Mouse (Mus musculus): ENCODE measurements at regions not wholly inside any gene's neighbourhood (a gene's known extent, or its start where the extent isn't known, plus 50 kb on each side); places are given as distances from the start of the nearest gene placed in this dataset.

DNA sequence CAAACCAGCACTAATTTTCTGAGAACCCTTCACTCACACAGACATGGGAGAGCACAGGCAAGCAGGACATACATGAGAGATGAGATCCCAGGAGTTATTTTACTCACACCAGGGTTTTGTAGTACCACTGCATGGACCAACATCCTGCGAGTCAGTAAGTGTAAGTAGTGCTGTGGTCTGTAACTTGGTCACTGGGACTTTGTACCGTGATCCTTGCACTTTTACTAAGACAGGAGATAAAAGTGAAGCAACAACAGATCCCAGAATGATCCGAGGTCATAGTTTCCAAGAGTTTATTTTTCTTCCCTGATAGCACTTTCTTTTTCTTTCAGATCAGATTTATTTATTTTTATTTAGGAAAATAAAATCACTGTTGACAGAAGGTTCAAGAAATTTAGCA lies 54.1 kb upstream of the Mtap start:
- DNase-seq = no peak

DNA sequence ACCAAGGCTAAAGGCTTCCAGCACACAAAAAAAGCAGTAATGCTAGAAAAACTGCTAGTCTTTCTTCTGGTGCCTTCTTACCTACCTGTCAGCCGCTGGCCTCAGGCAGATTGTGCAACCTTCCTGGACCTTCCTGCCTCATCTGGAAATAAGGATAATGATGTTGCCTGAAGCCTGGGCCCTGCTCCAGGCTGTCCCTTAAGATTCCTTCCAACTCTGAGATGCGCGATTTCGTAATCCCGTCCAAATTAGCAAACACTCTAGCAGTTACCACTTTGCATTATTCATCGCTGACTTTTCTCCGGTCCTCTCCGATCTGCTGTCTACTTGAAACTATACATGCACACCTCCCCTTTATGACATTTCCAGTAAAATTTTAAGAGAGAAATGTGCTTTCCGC lies 58.4 kb upstream of the Mtap start:
- DNase-seq = no peak

DNA sequence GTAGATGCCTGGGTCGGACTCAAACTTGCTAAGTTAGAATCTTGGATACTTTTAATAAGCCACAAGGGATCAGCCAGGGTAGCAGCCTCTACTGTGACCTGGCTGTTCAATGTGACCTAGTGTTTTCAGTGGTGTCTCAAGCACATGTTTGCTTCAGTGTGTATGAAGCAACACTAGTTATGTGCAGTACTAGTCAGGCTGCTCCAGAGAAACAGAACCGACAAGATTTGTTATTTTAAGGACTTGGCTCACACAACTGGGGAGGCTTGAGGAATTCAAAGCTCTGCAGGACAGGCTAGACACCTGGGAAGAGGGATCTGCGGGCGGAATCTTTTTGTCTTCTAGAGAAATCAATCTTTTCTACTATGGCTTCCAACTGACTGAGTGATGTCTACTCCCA lies 62.2 kb upstream of the Mtap start:
- DNase-seq = no peak

DNA sequence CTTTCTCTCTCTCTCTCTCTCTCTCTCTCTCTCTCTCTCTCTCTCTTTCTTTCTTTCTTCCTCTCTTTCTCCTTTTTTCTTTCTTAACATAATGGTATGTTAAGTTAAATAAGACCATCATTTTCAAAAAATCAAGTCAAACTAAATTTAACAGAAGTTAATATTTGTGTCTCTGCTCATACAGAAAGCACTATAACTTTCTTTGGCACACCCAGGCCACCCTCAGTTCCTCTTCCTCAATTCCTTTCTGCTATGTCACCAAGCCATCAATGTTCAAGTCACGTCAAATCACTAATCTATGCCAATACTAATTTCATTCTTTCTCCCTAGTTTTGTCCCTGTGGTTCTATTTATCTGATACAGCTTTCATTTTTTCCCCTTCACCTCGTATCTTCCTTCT lies 66.5 kb upstream of the Mtap start:
- DNase-seq = no peak

DNA sequence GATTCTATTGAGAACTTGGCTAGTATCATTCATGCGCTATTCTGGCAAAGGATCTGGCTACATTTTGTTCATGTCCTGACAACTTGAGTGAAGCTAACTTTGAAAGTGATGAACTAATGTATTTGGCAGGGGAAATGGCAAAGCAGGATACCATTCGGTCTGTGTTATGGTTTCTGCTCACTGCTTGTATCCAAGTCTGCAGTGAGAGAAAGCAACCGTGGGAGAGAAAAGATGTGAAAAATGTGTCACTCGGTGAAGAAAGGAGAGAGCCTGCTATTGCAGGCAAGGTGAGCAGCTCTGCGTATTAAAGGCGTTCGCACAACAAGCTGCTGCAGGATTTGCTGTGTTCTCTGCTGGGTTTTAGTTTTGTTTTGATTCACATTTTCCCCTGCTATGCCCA lies 72.5 kb upstream of the Mtap start:
- DNase-seq = no peak

DNA sequence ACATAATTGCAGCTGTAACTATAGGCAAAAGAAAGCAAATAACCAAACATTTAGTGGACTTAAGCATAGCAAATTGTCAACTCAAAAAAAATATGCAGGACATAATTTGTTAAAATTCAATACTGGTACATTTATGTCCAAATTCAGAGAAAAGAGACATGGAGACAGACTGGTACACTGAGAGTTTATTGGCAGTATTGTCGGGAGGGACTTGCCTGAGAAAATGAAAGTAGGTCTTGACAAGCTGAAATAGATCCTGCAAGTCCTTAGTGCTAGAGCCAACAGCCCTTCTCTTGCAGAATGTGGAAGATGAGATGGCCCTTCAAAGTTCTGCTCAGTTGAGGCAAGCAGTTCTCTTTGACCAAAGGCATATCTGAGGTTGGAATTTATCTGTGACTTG lies 74.5 kb upstream of the Mtap start:
- DNase-seq = no peak

DNA sequence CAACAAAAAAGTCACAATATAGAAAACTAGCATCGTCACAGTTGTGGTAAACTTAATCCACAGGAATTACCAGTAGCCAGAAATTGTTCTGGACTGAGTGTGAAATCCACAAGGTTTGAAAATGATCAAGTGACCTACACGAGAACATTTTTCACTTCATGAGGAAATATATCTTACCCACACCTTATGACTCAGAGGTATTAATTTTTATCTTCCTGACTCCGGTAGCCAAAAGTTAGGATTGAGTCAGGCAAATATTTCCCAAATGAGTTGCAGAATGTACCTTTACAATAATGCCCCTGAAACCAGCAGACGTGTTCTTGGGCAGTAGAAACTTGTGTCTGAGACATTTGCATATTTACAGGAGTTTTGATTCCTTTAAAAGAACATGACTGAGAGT lies 75.3 kb upstream of the Mtap start:
- DNase-seq = no peak

DNA sequence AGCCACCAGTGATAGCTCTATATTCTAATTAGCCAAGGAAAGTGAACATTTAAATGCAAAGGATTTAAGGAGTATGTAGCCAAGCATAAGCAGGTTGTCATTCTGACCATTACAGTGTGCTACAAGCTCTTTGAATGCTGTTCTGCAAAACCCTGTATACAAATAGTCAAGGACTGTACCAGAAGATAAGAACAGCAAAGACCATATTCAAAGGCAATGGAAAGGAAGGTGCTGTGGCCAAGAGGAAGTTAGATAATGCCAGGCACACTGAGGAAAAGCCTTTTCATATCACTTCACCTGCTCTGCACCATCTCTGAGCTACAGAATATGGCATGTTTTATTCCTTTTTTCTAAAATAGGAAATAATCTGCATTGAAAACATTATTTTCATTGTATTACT lies 79.3 kb upstream of the Mtap start:
- DNase-seq = no peak

DNA sequence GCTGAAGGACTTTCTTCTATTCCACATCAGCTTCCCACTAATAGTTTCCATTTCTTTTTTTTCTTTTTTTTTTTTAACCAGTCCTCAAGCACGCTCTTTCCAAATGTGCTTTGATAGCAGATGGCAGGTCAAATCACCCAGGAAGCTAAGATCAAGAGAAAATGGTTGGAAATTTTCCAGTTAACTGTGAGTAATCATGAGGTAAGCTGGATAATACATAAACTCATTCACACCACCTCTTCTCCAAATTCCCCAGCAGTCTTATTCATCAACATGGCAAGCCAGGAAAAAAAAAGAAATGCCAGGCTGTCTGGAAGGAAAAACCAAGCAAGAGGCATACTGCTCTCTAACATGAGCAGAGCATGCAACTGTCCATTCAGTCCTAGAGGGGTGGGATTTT lies 79.8 kb upstream of the Mtap start:
- no peak for DNase-seq

DNA sequence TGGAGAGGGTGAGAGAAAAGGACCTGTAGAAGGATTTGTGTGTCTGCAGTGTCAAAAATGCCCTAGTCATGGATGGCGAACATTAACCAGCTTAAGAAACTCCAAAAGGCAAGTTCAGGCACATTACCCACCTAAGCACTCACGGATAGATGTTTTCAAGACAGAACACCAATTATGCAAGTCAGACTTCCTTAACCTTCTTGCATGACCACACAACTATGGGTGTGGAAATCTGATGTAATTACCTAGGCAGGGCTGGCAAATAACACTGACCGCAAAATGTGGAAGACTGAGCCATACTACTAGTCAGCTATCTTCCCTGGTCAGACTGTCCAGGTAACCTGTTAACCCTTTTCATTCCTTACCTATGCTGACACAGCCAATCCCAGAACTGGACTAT lies 81.0 kb upstream of the Mtap start:
- no peak for DNase-seq

DNA sequence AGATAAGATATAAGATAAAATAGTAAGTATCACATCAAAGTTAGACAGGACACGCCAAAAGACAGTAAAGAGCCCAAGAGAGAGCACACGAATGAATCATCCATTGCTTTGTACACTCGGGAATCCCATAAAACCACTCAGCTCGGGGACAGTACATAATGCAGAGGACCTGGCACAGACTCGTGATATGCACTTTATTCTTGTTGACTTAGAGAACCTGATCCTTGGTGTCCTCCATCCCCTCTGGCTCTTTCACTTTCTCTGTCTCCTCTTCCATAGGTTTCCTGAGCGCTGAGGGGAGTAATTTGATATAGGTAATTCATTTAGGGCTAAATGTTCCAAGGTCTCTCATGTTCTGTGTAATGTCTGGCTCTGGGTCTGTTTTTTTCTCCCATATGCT lies 83.3 kb upstream of the Mtap start:
- DNase-seq = no peak

DNA sequence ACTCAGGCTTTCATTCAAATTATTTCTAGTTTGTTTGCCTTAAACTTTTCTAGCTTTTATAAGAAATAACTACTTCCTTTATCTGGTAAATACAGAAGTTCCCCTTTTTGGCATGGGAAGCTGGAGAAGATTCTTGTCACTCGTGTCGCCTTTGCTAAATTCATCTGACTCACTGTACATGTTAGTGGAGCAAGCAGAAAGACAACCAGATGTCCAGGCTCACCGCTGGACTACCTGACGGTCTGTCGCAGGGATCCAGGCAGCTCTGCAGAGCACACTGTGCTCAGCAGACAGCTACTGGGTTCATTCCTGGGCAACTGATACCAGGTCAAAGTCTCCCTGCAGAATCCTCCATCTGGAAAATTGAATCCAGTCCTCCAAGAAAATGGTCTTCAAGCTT lies 85.0 kb upstream of the Mtap start:
- DNase-seq = no peak

DNA sequence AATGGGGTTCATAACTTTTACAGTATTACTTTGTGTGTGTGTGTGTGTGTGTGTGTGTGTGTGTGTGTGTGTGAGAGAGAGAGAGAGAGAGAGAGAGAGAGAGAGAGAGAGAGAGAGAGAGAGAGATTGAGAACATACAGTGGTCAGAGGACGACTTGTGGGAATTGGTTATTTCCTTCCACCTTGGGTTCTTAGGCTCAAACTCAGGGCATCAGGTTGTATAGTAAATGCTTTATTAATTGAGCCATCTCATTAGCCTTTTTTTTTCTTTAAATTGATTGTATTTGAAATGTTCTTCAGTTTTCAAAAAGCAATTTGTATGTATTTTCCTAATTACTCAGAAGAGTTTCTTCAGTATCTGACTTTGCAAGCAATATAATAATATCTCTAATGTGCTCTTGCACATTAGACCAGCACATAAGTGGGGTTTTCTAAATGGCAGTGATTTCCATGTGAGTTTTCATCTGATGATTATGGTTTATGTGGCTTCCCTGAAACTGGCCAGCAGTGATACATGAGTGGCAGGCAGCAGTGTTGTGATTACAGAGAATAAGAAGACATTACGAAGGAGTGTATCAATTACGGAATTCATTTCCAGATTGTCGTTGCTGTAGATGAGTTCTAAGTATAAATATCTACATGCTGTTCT lies 86.2 kb upstream of the Mtap start:
- DNase-seq = no peak

DNA sequence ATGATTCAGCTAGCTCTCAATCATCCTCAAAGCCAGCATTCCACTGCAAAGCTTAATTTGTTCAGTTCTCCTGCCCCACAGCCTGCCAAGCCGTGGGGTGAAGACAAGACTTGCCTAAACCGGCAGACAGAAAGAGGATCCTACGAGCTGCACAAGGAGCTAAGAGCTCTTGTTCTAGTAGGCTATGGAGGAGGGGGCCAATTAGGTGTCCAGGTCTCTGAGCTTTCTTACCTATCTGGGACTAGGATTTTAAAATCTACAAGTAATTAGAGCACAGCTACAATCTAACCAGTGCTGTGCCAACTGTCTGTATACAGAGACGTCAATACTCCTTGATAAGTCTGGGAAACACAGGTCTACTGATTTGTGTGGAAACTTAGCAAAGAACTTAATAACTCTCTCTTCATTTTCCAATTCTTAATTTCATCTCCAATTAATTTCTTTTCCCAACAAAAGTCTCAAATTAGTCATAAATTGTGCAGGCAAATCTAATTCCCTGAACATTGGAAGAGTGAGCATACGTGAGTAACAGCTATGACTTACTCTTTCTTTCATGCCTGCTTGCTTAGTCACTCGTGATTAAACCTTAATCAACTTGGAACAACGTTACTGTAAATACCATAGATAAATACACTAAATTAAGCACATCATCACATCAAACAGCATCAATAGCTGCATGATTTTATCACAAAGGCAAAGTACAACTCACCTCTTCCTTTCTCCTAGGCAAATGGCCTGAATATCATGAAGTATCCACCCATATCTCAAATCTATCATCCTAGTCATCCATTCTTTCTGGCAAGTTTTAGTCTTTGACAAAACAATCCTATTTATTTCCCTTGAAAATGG lies 87.1 kb upstream of the Mtap start:
- no peak for DNase-seq

DNA sequence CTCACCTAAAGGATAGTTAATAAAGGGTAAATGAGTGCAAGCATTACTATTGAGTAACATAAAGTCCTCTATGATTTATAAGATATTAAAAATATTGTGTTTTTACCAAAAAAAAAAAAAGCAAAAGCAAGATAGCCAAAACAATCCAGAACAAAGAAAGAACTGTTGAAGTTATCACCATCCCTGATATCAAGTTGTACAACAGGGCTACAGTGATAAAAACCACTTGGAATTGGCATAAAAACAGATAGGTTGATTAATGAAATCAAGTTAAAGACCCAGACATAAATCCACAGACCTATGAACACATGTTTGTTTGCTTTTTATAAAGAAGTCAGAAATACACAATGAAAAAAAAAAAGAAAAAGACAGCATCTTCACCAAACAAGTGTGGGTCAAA lies 92.4 kb upstream of the Mtap start:
- no peak for DNase-seq

DNA sequence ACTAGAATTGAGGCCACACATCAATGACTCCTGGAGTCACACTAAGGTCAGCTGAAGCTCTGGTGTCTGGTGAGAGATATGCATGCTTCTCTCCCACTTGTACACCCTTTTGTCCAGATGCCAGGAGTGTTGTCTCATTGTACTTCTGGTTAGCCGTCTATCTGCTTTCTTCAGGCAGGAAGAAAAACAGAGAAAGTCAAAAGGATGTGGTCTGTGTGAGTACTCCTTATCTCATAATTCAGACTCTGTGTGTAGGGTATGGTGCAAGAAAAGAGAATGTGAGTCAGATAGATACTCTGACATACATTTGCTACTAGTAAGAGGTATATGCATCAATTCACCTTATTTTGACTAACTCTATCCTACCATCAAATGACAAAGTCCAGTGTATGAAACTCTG lies 92.9 kb upstream of the Mtap start:
- no peak for DNase-seq

DNA sequence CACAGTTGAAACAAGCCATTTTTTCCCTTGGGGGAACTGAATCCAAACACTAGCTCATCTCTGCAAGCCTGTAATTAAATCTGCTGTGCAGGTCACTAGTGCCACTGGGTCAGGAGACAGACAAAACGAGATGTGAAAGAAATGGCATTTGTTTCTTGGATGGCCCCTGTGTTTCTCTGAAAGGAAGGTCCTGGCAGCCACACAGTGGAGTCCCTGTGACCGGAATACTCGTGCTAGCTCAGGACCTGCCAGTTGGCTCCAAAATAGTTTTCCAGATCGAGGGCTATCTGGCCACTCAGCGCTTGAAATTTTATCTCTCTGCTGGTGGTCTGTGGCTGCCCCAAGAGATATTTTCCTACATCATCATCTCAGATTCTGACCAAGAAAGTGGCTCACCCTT lies 96.1 kb upstream of the Mtap start:
- DNase-seq = no peak

DNA sequence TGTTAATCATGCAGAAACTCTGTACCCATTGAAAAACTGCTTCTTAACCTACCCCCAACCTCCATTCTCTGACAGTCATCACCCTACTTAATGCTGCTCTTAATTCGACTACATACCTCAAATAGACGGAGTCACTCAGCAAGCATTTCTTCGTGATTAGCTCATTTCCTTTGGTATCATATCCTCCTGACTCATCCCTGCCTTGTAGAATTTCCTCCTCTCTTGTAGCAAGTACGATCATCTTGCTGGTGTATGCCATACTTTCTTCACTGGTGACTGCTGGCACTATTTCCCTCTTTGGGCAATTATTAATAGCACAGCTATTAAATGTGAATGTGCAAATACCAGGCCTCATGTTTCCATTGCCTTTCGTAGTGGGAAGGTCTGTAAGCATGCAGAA lies 98.0 kb upstream of the Mtap start:
- DNase-seq = no peak

DNA sequence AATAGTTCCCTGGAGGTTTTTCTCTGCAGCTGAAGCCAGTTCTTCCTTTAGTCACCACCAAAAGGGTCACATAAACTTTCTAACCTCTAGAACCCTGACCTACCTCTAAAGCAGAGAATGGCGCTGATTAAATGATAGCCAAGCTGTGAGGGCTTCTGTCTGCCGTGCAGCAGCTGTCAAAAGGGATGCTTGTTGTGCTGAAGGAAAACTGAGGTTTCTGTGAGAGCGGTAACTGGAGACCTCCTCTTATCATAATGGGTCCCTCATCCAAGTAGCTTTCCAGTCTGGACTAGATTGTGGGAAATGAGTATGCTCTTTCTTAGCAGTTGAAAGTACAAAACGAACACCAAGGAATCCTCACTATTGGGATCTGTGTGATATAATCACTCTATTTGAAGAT lies 98.8 kb upstream of the Mtap start:
- no peak for DNase-seq

DNA sequence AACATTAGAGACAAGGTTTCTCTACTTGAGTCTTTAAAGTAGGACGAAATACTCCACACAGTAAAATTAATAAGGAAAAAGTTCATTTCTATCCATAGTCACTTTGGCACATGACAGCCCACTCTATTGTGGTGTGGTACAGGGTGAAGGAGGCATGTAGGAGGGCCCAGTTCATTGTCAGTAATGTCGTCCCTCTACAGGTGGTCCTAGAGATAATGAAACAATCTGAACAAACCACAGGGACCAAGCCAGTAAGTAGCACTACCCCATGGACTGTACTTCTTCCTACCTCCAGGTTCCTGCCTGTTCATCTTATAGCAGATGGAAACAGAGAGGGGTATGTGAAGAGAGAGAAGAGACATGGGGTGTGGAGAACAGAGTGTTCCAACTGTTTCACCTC lies 102.1 kb upstream of the Mtap start:
- no peak for DNase-seq

DNA sequence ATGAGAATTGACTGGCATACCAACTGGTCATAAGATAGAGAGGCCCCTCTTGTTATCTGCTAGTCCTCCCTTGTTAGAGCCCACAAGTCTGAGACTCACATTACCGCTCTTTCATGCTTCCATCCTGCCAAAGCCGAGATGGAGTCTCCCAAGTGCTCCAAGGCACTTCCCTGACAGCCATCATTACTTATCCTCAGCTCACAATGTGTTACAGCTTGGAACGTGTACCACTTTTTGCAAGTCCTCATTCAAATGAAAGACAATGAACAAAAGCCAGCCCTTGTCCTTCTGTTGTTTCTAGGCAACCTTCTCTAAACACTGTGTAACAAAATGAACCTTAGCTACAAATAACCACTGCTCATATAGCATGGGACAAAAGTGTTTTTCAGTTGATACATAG lies 102.6 kb upstream of the Mtap start:
- no peak for DNase-seq

DNA sequence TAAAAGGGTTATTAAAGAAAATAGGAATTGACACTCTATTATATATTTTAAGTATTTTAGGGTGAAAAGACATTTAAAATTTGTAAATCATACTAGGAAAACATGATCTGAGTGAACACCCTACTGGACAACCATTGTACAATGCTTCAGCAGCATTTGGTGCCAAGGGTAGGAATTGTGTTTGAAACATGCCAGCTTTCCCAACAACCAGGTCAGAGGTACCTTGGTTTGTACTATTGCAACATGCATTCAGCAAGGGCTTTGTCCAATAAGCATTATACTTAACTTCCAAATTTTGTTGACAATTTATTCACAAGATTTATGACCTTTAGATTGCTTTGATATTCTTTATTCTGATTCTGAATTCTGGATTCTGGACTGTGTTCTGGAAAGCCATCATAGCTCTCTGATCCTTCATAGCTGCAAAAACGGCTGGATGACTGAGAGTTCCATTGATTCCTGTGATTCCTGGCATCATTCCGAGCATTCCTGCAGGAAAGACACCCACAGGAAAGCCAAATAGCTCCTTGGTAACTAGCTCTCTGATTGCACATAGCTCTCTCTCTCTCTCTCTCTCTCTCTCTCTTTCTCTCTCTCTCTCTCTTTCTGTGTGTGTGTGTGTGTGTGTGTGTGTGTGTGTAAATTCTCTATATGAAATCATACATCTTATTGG lies 124.1 kb upstream of the Mtap start:
- no peak for DNase-seq

DNA sequence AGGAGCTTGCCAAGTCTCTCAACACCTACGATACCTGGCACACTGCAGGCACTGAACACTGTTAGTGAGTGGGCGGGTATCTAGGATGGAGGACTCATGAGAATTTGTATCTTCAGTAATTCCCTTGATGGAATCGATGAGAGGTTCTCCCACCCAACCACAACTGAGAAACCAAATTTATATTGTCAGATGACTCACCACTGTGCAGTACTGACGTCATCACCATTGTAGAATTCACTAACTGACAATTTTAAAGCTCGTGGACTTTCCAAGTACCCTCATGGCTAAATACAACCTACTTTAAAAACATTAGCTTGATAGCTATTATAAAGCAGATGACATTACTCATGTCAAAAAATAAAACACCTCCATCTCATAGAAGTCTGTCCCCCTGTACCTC lies 128.4 kb upstream of the Mtap start:
- no peak for DNase-seq

DNA sequence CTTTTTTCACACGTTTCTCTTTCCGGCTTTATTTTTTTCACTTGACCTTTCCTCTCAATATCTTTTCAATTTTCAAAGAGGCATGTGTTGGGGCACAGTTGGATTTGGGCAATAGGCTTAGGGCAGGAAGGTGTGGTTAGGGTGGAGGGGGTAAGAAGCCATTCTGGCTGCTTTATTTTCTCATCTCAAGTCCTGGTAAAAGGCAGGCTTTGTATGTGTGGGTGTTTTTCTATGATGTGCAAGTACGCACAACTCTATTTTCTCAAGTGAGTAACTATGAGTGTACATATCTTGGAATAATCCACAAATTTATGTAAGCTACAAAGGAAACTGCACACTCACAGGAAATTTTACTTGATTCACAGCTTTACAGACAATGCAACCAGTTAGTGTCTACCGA lies 121.5 kb upstream of the Ifne start:
- DNase-seq = no peak
